Mouse (Mus musculus) E14TG2a.4 (cell line): ENCODE data around the gene Ogdhl.

ENCODE experiments used
- CTCF ChIP-seq: conservative IDR thresholded peaks from 2 replicates; pipeline ENCODE4 v1.5.1; 2014; ENCODE audit warnings: low read length
- POU5F1 ChIP-seq: IDR thresholded peaks from 2 replicates; pipeline ENCODE4 v1.6.1; 2014; ENCODE audit warnings: low read length, borderline replicate concordance

GRCm38 (mm10) chr14:32388196-32388595 is 66.4 kb downstream of the Ogdhl start, which contains the start of gene 1700024G13Rik:
- no peak for TF ChIP-seq CTCF
- no peak for TF ChIP-seq POU5F1
